Mouse (Mus musculus) brain, embryonic 18.5 days (tissue): ENCODE data around the gene Setd7.

Experiments
- DNase-seq: peaks from one replicate; pipeline ENCODE4 v3.0.0-alpha.2; 2012; ENCODE audit warnings: low read depth, low spot score

Gene Setd7

GRCm38 (mm10) chr3:51475706-51476105 lies 85.0 kb downstream of the Setd7 start:
- no peak for DNase-seq

DNA sequence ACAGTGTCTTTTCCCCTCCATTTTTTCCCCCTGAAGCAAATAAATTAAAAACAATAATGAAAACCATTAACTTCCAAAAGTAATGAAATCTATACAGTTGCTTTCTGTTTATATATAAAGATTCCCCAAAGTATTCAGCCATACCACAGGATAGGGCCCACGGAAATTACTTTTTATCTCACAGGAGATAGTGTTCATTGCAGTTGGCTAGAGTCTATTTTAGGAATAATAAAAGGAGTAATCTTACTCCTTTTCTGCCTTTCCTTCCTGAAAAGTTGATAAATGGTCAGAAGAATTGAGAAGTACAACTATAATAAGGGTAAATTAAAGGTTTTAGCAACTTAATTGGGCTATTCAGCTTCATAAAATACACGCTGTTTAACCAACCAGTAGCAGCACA lies 92.1 kb downstream of the Setd7 start:
- DNase-seq, result no peak
